Mouse (Mus musculus): ENCODE results near the gene Angptl8.

Angptl8 gene

DNA sequence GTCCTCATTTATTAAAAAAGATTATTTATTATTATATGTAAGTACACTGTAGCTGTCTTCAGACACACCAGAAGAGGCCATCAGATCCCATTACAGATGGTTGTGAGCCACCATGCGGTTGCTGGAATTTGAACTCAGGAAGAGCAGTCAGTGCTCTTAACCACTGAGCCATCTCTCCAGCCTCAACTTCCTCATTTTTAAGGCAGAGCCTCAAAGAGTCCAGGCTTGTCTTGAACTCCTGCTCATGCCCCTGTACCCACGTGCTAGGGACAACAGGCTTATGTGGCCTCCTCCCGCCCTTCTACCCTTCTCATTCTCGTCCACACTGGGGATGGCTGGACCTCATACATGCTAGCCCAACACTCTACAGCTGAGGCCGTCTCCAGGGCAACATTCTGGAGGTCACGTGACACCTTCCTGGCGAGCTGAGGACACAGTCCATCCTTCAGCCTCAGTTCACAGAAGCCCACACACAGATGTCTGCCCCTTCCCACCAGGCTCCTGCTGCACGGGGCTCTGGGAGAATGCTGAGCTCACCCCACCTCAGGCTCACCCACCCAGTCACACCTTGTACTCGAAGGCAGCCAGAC, 18.5 kb upstream of the Angptl8 start:
- no peak for DNase-seq (ENCODE audit: low spot score)

DNA sequence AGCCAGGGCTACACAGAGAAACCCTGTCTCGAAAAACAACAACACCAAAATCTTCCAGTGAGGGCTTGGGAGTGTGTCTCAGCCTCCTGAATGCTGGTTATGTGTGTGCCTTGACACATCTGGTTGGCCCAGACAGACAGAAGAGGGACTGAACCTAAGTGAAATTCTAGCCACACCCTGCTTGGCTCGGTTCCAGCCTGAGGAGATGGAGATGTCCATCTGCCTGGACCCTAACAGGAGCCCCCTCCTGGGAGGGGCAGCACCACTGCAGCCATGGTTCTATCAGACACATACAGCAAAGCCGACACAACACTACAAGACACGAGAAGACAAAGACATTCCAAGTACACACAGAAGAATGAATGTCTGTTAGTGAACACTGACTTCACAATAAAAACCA, 17.2 kb upstream of the Angptl8 start:
- DNase-seq (ENCODE audit: low spot score): no peak

DNA sequence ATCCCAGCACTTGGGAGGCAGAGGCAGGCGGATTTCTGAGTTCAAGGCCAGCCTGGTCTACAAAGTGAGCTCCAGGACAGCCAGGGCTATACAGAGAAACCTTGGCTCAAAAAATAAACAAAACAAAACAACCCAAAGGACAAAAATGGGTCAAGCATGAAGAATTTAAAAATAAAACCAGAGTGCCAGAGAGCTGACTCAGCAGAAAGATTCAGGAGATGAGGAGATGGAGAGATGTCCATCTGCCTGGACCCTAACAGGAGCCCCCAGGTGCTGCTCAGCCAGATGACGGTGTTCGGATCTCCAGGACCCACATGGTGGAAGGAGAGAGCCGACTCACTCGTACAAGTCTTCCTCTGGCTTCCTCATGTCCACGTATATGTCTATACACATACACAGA, 16.7 kb upstream of the Angptl8 start:
- DNase-seq (ENCODE audit: low spot score): no peak

DNA sequence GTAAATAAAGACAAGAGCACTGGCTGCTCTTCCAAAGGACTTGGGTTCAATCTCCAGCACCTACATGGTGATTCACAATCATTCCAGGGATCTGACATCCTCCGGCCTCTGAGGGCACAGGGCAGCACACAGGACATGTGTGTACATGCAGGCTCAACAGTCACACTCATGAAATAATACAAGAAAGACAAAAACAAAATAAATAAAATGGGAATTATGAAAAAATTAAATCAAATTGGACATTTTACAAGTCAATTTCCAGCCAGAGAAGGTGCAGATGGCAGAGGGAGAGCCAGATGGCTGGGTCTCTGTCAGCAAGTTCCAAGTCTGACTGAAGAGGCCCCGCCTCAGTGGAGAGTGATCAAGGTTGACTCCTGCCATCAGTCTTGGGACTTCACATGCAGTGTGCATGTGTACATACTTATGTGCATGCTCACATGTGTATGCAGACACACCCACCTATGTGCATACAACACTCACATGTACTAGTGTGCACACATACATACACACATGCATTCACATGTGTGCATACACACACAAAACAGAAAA, 16.1 kb upstream of the Angptl8 start:
- no peak for DNase-seq (ENCODE audit: low spot score)

DNA sequence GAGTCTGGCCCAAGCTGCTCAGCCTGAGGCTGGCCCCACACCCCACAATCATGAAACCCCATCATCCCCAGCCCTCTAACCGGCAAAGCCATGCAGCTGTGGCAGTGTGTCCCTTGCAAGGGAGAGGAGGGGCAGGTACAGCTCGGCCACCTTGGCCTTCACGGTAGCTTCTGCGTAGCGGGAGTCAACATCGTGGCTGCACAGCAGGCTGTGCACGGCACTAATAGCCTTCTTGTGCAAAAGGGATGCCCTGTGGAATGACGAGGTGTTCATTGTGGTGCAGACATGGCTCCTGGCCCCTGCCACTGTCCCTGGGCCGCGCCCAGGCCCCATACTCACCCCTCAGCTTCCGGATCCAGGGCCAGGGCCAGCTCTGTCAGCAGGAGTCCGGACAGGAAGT, 15.1 kb upstream of the Angptl8 start:
- no peak for DNase-seq (ENCODE audit: low spot score)

DNA sequence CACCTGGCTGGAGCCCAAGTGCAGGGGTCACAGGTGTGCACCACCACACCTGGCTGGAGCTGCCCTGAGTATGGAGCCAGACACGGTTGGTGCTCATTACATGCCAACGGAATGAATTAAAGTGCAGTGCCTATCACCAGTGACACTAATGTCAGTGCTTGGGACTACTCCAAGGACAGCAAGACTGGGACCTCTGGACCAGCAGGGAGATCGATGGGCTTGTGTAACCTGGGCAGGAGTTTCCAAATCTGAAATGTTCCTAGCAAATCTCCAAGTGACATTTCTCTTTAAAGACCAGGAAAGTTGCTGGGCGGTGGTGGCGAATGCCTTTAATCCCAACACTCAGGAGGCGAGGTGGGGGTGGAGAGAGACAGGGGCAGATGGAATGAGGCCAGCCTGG, 12.6 kb upstream of the Angptl8 start:
- no peak for DNase-seq (ENCODE audit: low spot score)

DNA sequence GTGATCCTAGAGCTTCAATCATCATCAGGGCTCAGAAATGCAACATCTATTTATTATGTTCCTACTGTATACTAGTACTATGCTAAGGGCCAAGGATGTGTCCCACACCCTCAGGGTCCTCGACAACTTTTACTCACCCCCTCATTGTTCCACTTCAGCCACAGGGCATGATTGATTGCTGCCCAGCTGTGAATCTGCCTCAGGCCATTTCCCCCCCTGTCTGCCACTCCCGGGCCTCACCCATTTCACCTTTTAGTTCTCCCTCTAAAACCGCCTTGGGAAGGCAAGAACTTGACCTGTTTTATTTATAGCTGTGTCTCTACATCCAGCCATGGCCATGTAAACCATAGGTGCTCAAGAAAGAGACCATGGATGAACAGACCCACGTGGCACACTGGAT, 11.4 kb upstream of the Angptl8 start:
- DNase-seq (ENCODE audit: low spot score): no peak

DNA sequence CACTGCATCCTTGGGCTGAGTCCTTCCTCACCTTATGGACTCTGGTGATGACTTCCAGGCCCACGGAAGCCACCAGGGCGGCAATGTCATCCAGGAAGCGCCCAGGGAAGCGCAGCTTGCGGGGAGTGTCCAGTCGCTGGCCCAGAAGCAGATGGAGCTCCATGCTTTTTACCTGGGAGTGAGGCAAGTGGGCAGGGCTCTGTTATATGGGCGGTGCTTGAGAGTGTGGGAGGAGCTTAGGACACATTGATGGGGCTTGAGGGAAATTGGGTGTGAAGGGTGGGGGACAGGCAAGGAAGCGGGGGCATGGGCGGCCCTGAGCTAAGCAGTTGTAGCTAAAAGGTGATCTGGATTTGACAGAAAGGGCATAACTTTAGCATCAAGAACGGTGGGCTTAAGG, 10.9 kb upstream of the Angptl8 start:
- no peak for DNase-seq (ENCODE audit: low spot score)

DNA sequence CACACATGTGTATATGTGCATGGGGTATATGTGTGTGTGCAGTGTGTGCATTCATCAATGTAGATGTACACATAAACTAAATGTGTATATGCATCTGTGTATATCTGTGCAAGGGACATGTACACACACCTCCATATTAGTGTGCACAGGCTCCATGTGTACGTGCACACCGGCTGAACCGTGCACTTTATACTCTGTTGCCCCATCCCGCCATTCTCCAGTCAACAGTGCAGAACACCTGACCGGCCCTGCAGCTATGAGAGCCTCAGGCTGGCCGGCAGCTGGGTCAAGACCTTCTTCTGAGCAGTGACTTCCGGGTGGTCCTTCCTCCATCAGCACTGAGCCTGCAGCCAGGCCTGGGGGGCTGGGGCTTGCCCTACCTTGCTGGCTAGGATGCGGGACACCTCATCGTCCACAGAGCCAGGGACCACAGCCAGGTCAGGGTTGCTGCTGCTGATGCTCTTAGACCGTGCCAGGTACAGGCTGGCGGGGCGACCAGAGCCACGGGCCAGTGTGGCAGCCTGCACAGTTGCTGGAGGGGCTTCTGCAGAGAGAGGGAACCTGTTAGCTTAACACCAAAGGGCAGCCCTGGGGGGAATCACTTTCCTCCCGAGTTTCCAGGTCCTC, 5.4 kb upstream of the Angptl8 start:
- no peak for DNase-seq (ENCODE audit: low spot score)

DNA sequence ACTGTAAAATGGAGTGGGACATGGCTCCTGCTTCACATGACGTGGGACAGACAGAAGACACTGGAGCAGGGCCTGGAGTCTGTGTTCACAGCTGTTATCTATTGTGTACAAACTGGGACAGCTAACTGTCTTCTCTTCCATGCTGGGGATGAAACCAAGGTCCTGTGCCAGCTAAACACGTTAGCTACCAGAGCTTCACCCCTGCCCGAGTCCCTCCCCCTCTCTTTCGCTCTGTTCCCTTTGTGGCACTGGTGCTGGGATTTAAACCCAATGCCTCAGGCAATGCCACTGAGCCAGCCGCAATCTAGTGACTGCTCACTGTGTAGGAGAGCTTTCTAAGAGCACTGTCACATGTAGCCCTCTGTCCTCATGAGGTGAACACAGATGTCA, 4.9 kb upstream of the Angptl8 start:
- no peak for DNase-seq (ENCODE audit: low spot score)

DNA sequence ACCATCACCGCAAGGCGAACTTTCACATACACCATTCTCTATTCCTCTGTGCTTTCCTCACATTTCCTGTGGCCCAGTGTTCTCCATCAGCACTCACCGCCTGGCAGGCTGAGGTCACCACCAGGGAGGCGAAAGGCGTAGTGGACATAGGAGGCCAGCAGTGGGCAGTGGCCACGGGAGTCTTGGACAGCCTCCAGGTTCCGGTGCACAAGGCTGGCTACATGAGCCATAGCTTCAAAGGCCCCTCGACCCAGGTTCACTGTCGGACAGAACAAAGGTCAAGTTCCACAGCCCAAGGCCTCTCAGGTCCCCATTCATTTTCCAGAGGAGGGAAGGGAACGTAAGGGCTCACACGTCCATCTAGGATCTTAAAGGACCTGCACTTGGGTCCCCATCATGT, 4.4 kb upstream of the Angptl8 start:
- DNase-seq (ENCODE audit: low spot score): no peak

DNA sequence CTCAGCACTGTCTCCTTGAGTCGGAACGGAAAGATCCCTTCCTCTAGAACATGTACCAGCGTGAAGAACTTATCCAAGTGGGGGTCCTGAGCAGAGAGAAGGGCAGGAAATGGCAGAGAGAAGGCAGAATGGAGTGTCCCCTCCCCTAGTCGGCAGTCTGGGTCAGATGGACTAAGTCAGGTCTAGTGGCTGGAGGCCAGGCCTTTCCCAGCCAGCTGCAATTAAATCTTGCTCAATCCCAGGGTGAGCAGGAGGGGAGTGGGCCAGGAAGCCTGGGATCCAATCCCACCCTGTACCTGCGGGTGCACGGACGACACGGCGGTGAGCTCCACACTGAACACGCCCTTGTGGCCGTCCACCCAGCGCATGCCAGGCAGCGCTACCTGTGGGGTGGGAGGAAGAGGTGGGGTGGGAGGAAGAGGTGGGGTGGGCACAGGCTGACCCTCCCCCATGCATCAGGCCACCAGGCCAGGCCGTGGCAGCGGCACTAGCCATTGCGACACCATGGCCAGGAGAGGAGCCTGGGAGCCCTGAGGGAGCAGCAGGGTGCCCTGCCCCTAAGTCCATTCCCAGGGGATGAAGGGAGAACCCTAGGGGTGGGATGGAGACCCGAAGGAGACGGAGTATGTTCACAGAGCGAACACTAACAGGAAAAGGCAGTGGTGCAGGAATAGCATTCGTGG, 3.6 kb upstream of the Angptl8 start:
- DNase-seq (ENCODE audit: low spot score): no peak

DNA sequence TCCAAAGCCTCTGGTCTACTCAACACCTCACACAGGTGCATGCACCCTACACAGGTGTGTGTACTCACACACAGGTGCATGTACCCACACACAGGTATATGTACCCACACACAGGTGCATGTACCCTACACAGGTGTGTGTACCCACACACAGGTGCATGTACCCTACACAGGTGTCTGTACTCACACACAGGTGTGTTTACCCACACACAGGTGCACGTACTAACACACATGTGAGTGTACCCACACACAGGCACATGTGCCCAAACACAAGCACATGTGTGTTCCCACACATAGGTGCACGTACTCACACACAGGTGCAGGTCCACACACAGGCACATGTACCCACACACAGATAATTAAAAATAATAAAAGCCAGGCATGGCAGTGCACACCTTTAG, 2.4 kb downstream of the Angptl8 start:
- no peak for DNase-seq (ENCODE audit: low spot score)

DNA sequence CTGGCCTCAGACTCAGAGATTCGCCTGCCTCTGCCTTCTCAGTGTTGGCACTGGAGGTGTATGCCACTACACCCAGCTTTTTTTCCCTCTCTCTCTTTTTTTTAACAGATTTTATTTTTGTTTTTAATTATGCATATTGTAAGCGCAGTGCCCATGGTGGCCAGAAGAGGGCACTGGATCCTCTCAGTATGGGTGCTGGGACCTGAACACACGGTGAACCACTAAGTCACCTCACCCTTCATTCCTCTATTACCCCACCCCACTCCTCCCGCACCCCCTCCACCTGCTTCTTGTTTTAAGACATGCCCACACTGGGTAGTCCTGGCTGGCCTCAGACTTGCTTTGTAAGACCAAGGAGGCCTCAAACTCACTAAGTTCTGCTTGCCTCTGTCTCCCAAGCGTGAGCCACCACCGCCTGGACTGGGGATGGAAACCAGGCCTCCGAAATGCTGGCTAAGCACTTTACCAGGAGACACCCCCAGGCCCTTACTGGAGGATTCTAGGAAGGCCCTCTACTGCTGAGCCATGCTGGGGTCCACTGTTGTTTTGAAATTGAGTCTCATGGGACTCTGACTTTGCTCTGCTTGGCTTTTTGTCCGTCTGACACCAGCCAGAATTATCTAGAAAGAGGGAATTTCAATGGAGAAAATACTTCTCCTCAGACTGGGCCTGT, 4.9 kb downstream of the Angptl8 start:
- peak; percentile 42 for DNase-seq (ENCODE audit: low spot score)

DNA sequence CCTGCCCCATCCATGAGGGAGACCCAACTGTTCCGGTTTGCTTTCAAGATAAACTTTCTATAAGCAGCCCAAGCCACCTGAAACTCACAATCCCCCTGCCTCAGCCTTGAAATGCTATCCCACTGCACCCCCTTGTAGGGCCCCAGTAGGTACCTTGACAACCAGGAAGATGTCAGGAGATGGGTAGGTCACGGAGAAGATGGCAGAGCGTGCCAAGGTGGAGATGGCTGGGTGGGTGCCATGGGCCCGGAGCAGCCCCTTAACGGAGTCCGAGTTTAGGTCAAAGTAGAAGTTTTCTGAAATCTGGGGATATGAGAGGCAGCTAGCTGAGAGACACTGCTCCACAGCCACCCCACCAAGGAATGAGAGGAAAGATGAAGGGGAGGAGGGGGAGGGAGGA, 6.0 kb downstream of the Angptl8 start:
- DNase-seq (ENCODE audit: low spot score): no peak

DNA sequence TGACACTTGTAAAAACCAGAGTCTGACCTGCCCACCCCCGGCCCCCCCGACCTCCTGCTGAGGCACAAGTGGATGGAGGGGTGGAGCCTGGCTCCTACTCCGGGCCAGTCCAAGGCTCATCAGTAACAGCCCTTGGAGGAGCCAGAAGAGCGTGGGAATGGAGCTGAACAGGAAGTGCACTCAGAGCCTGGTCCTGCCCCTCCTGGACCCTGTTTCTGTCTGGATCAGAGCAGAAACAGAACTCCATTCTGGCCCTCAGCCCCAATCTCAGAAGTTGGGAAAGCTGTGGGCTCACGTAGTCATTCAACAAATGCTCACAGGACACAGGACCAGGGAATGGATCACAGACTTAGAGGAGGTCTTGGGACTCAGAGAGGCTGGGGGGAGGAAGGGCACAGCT, 7.1 kb downstream of the Angptl8 start:
- no peak for DNase-seq (ENCODE audit: low spot score)

DNA sequence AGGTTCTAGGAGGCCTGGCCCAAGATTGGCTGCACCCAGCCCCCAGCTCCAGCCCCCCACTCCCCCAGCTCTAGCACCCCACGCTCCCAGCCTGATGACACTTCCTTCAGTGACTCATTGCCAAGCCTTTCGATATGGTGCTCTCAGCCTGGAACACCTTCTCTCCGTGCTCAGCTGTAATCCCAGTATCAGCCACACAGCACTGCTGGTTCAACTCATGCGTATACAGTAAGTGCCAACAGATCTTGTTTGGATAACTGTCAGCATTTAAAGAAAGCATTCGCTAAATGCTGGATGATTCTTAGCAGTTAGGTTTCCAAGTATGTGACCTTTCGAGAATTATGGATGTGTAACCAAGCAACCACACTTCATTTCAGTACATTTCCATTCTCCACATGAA, 7.8 kb downstream of the Angptl8 start:
- DNase-seq (ENCODE audit: low spot score): no peak

DNA sequence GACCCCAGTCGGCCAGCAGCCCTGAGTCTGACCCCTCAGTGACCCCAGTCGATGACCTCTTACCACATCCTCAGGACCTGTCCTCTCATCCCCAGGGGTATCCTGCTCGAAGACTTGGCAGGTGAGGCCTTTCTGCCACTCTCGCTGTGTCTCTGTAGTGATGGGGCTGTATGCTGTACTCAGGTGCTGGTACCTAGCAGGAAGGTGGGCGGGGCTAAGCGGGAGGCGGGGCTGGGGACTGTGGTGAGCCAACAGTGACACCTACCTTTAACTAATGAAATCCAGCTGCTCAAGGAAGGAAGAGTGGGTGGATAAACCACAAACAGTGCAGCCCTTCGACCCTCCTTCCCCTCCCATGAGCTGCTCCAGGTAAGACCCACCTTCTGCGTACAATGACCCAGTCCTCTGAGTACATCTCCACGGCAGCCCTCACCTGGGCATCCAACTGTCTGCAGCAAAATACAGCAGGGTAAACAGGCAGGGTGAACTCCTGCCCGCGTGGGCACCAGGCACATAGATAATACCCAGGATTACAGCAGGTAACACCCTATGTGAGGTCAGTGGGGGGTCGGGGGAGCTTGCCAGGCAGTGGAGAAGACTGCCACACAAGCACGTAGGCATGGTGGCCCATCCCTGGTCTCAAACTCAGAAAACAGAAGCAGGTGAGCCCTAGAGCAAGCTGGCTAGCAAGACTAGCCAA, 10.2 kb downstream of the Angptl8 start:
- DNase-seq (ENCODE audit: low spot score): no peak

DNA sequence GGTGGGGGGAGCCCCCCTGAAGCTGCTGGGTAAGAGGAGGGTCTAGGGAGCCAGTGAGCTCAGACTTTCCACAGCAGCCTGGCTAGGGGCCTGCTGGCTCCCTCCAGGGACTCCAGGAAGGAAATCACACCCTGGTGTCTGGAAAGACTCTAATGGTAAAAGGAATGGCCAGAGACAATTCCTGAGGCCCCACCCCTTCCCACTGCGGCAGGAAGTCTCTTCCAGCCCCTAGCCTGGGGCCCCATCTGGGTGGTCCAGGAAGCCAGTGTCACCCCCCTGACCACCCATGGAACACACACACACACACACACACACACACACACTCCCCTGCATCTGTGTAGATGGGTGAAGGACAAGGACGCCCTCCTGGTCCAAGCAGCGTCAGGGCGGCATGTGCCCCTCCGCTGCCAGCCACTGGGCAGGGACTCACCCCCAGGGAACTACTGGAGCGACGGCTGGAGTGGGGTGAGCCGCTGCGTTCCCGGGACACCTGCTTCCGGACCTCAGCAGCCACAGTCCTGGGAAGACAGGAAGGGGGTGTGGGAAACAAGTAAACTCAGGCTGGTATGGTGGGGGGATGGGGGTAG, 11.5 kb downstream of the Angptl8 start:
- DNase-seq (ENCODE audit: low spot score): no peak

DNA sequence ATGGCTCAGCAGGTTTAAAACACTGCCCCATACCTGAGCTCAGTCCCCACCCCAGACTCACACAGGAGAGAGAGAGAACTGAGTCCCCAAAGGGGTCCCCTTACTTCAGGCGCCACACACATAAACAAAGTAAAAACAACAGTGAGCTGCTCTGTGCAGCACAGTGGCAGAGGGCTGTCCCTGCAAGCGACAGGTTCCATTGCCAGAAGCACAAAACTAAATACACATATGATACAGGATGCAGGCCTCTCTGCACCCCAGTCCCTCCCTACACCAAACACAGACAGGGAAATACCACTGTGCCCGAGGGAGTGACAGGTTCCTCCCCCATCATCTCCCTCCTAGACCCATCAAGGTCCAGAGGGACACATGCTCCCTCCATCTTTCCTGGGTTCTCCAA, 12.1 kb downstream of the Angptl8 start:
- no peak for DNase-seq (ENCODE audit: low spot score)

DNA sequence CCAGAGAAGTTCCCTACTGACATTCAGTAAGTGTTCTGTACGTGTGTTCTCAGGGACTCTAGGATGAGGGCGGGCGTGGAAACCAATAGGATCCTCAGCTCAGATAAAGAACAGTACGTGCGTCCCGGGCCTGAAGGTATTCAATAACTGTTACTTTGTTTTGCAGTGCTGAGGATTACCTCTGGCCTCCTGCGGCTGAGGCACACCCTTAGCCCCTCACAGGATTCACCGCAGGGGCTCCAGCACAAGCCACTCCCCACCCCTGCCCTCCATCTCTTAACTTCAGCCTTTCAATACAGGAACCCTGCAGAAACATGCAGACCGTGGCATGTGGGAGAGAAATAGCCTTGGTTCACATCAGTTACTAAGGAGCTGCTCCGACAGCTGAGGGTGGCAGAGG, 12.6 kb downstream of the Angptl8 start:
- DNase-seq (ENCODE audit: low spot score): no peak
